Mouse (Mus musculus) G1E (cell line): ENCODE measurements at regions not wholly inside any gene's neighbourhood (a gene's known extent, or its start where the extent isn't known, plus 50 kb on each side); places are given as distances from the start of the nearest gene placed in this dataset.

Experiments
- CTCF ChIP-seq: IDR thresholded peaks from 2 replicates; pipeline ENCODE4 v1.5.1; 2012; ENCODE audit warnings: low read depth, low read length, inconsistent platforms, mixed read lengths
- GATA1 ChIP-seq: IDR thresholded peaks from 2 replicates; pipeline ENCODE4 v1.6.1; 2012; ENCODE audit warnings: borderline replicate concordance, low read length, inconsistent platforms, mixed read lengths
- GATA2 ChIP-seq: IDR thresholded peaks from 2 replicates; pipeline ENCODE4 v1.6.1; 2012; ENCODE audit warnings: low read depth, low read length, inconsistent platforms, borderline replicate concordance
- TAL1 ChIP-seq: conservative IDR thresholded peaks from 2 replicates; pipeline ENCODE4 v1.6.1; 2012; ENCODE audit warnings: low read depth, low read length, inconsistent platforms, mixed read lengths

DNA sequence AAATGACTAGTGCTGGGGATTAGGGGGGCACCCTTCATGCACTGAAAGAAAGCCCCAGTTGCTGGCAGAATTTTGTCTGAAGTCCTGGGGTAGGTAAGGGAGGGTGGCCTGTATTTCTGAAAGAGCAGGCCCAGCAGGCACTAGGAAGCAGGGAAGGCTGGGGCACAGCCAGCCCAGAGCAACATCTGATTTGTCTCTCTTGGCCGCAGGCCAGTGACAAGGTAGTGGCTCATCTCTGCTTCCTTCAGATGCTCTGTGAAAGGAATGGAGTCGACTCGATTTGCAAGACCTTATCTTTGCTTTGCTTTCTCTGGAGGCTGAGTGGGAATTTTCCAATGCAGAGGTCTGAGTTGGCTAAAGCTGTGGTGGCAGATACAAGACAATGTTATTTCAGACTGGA, 390.9 kb downstream of the Vps13c start:
- TF ChIP-seq GATA1 (no peak), CTCF (no peak), TAL1 (no peak), GATA2 (no peak)
